Mouse (Mus musculus) heart, postnatal 0 days (tissue): Measurements from ENCODE around the gene Tm4sf20.

Experiments used
- CTCF ChIP-seq: IDR thresholded peaks from 2 replicates; pipeline ENCODE4 v1.5.1; 2016; ENCODE audit warnings: antibody characterized with exemption, control low read depth, low read depth
- EP300 ChIP-seq: IDR thresholded peaks from 2 replicates; pipeline ENCODE4 v1.6.1; 2016; ENCODE audit warnings: antibody characterized with exemption, low read depth

DNA sequence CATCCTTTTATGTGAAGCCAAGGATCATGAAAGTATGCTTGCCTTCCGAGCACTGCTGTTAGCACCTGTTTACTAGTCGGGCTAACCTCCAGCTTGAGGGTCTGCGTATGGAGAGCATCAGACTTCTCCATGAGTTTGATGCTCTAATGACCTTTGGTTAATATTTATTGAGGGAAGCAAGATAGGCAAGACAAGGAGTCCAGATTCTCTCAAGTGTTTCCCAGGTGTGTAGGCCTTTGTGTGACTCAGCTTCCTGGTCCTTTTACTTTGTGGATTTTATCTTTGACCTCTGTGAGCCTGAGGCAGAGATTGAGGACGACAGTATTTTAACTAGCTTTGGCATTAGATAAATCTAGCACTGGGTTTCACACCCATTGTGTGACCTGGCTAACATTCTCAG, 1.6 kb downstream of the Tm4sf20 start:
- no peak for TF ChIP-seq CTCF
- TF ChIP-seq EP300, result no peak
